Mouse (Mus musculus): ENCODE results near the gene Dnttip1.
"Not testable (repeated sequence)": the region's sequence is repeated elsewhere in the genome, so short reads cannot be mapped to it uniquely, and the experiment has no call there.

Gene Dnttip1

DNA sequence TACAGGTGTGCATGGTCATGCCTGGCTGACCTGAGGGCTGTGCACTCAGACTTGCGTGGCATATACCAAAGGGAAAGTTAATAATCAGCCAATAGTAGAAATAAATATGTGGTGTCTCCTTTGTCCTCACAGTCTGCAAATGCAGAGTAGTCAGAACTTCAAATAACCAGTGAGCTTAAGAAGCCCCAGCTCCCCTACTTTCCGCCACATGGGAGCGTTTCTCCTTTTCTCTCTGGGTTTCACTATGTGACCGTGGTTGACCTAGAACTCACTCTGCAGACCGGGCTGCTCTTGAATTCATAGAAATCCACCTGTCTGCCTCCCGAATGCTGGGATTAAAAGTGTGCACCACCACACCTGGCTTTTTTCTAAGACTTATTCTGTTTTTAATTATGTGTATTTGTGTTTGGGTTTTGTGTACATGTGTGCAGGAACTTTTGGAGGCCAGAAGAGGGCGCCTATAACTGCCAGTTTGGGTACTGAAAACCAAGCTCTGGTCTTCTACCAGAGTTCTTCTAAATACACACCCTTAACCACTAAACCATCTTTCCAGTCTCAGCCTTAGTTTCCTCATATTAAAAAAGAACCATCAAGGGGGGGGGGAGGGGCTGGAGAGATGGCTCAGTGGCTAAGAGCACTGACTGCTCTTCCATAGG is 38.3 kb downstream of the Dnttip1 start:
- DNase-seq, result no peak

GRCm38 (mm10) chr2:164784869-164785420 is 39.2 kb downstream of the Dnttip1 start:
- DNase-seq, result no peak

GRCm38 (mm10) chr2:164785481-164786387 is 40.0 kb downstream of the Dnttip1 start, which contains the start of gene Snx21:
Gene Snx21 (plus strand): TSS chr2:164785823.
- DNase-seq, result peak; percentile 92

GRCm38 (mm10) chr2:164786388-164786885 is 40.7 kb downstream of the Dnttip1 start:
- peak; percentile 31 for DNase-seq

DNA sequence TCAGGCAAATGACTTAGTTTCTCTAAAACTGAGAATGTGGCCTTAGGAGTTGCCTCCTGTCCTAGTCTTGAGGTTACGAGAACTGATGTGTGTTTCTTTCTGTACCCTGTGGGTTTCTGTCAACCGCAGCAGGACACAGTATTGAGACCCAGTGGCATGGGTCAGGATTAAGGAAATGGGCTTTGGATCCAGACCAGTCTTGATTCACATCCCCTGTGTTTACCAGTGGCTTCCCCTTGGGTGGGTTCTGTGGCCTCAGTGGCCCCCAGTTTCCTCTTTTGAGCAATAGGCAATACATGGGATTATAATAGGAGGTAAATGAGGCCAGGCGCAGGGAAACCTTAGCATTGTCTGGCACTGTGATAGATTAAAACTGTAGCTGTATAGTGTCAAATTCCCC is 41.2 kb downstream of the Dnttip1 start:
- DNase-seq, result no peak

DNA sequence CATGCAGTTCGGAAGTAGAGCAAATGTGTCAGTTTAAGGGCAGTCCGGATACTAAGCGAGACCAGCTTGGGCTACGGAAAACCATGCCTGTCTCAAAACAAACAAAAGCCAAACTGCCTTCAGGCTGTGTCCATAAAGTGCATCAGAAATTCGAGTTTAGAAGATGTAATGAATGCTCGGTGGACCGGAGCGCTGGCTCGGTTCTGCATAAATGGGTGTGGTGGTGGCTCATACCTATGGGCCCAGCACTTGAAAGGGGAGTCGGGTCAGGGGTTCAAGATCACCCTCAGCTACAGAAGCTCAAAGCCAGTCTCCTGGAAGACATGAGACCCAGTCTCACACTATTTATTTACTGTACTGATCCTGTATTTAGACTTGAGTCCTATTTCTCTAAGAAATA is 42.0 kb downstream of the Dnttip1 start:
- DNase-seq, result no peak

DNA sequence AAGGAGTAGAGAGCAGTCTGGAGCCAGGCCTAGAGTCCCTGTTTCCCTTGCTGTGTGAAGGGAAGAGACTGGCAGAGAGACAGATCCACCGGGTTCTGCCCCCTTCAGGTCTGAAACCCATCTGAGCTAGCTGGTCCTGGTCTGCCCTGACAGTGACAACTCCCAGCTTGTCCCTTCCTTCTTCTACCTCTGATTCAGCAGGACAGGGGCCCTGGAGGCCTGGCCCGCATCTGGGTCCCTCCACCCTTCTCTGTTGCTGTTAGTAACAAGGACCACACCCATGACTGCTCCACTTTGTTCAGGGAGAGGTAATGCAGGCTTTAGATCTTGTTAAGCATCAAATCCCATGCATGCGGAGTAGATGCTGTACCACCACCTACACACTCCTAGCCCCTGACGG is 42.6 kb downstream of the Dnttip1 start:
- no peak for DNase-seq

DNA sequence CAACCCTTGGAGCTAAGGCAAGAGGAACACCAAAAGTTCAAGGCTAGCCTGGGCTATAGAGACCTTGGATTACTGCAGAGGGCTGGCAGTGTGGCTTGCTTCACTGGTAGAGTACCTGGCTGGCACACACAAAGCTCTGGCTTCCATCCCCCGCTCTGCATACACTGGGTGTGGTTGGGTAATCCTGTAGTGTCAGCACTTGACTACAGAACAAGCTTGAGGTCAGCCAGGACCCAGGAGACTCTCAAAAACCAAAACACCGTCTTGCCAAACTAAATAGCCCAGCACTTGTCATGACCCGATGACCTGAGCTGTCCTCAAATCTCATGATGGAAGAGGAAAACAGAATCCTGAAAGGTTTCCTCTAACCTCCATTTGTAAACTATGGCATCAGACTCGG is 44.7 kb downstream of the Dnttip1 start:
- DNase-seq, result no peak

GRCm38 (mm10) chr2:164791841-164792261 is 46.1 kb downstream of the Dnttip1 start:
- peak; percentile 56 for DNase-seq

DNA sequence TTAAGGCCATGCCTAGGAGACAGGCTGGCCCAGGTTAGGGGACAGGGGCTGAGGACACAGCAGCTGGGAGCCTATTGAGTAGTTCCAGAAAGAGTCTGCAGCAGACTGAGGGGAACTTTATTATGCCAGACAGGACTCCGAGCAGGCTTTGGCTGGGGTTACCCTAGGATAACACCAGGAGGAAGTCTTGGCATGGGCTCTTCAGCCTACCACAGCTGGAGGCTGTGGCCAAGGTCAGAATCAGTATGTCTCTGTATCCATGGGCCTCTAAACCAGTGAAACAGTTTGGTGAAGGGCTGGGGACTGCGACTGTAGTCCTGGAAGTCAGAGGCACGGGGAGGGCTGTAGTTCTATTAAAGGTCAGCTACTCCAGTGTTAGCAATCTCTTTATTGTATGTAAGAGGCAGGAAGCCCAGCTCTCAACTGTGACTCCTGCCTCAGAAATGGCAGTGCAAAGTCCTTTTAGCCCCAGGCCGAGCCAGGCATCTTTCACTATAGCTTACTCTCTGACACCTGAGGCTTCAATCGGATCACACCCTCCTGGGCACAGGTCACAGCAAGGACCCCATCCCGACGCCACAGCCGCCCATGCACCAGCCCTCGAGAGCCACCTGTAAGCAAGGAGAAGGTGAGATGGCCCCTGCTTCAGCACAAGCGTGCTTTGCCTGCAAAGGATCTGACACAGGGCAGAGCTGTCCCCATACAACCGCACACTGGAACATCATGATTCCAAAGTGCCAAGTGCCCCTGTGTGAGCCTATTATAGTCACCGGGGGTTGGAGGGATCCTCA is 46.8 kb downstream of the Dnttip1 start:
- DNase-seq, result no peak

- DNase-seq, result peak; percentile 72
These were observed 47.5 kb downstream of the Dnttip1 start for GRCm38 (mm10) chr2:164793236-164793635.

- DNase-seq, result no peak
These were observed 48.0 kb downstream of the Dnttip1 start for GRCm38 (mm10) chr2:164793772-164794171.

DNA sequence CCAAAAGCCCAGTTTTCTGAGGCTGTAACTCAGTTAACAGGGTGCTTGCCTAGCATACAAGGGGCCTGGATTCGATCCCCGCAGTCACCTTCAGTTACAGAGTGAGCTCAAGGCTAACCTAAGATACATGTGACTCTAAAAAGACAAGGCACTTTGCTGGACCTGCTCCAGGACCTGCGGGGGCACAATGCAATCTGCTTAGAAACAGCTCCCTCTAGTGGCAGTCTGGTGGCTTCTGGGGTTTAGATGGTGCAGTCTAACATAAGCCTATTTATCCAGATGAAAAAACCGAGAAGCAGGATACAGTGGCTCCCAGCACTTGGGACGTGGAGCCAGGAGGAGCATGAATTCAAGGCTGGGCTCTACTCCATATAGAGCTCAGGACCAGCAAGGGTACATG is 48.5 kb downstream of the Dnttip1 start:
- DNase-seq, result peak; percentile 82

GRCm38 (mm10) chr2:164795868-164796267 is 50.1 kb downstream of the Dnttip1 start:
- no peak for DNase-seq

- DNase-seq, result not testable (repeated sequence)
These were observed 52.8 kb downstream of the Dnttip1 start for GRCm38 (mm10) chr2:164798554-164798953.

GRCm38 (mm10) chr2:164800252-164801004 is 54.6 kb downstream of the Dnttip1 start:
- DNase-seq, result no peak

GRCm38 (mm10) chr2:164803201-164803920 is 57.6 kb downstream of the Dnttip1 start:
- no peak for DNase-seq

DNA sequence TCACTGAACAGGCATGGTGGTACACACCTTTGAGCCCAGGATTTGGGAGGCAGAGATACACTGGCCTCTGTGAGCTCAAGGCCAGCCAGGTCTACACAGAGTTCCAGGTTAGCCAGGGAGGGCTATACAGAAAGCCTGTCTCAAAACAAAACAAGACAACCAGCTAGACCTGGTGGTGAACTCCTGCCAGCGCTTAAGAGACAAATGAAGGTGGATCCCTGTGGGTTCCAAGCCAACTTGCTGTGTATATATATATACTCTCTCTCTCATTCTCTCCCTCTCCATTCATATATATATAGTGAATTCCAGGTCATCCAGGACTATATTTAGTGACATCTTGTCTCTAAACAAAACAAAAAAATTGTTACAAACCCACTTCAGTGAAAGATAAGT is 58.1 kb downstream of the Dnttip1 start:
- no peak for DNase-seq

GRCm38 (mm10) chr2:164804533-164805331 is 58.9 kb downstream of the Dnttip1 start, which contains the start of the genes Acot8 and Zswim3:
Gene Acot8 (minus strand): TSS chr2:164804882.
Gene Zswim3 (plus strand): TSS chr2:164805098.
- DNase-seq, result peak; percentile 98

GRCm38 (mm10) chr2:164805332-164805718 is 59.5 kb downstream of the Dnttip1 start:
- DNase-seq, result no peak

Measured in cerebellum, adult 11 months (tissue).